Mouse (Mus musculus) heart, adult 2 months (tissue): ENCODE measurements around the gene Tas2r143.

ENCODE experiments used
- CTCF ChIP-seq: fragments of 200-600 bp; IDR thresholded peaks from 2 replicates; pipeline ENCODE4 v1.8.1; 2022; ENCODE audit warnings: antibody characterized with exemption, mild to moderate bottlenecking, moderate library complexity
- EP300 ChIP-seq: fragments of 200-500 bp; IDR thresholded peaks from 2 replicates; pipeline ENCODE4 v1.6.1; 2011; ENCODE audit warnings: low read depth, low read length, control low read depth; ENCODE audit not compliant: insufficient read depth
- POLR2A ChIP-seq: fragments of 200-500 bp; IDR thresholded peaks from 2 replicates; pipeline ENCODE4 v1.6.1; 2011; ENCODE audit warnings: mild to moderate bottlenecking, low read depth, low read length, control low read depth; ENCODE audit not compliant: insufficient read depth

GRCm38 (mm10) chr6:42362074-42362473 lies 38.0 kb upstream of the Tas2r143 start:
- TF ChIP-seq POLR2A = 0 out of 2 replicates have a peak, but pooled peaks have one; percentile 12
- no peak for TF ChIP-seq CTCF
- no peak for TF ChIP-seq EP300
